Mouse (Mus musculus) mesoderm, embryonic 11.5 days (tissue): Measurements from ENCODE around the gene 1810010D01Rik.

Experiments used
- DNase-seq: peaks from one replicate; pipeline ENCODE4 v3.0.0-alpha.2; 2012; ENCODE audit warnings: low read depth, low spot score

Gene 1810010D01Rik

GRCm38 (mm10) chr7:145208006-145208405 is at the start of gene 1810010D01Rik:
Gene 1810010D01Rik, minus strand, starts transcription at chr7:145208119.
- no peak for DNase-seq

- DNase-seq = no peak
These were observed 48.2 kb upstream of the 1810010D01Rik start for GRCm38 (mm10) chr7:145256092-145256491.

GRCm38 (mm10) chr7:145253986-145254630 is 46.2 kb upstream of the 1810010D01Rik start:
- no peak for DNase-seq

GRCm38 (mm10) chr7:145252715-145253476 is 45.0 kb upstream of the 1810010D01Rik start:
- peak; percentile 76 for DNase-seq

GRCm38 (mm10) chr7:145250225-145250624 is 42.3 kb upstream of the 1810010D01Rik start:
- no peak for DNase-seq

GRCm38 (mm10) chr7:145248911-145249310 is 41.0 kb upstream of the 1810010D01Rik start:
- no peak for DNase-seq

GRCm38 (mm10) chr7:145242851-145243712 is 35.2 kb upstream of the 1810010D01Rik start:
- DNase-seq = peak; percentile 75

GRCm38 (mm10) chr7:145242028-145242427 is 34.1 kb upstream of the 1810010D01Rik start:
- no peak for DNase-seq

GRCm38 (mm10) chr7:145240929-145241328 is 33.0 kb upstream of the 1810010D01Rik start:
- DNase-seq = no peak

GRCm38 (mm10) chr7:145239736-145240505 is 32.0 kb upstream of the 1810010D01Rik start:
- no peak for DNase-seq

- no peak for DNase-seq
These were observed 31.2 kb upstream of the 1810010D01Rik start for GRCm38 (mm10) chr7:145239145-145239544.

GRCm38 (mm10) chr7:145234841-145235790 is 27.2 kb upstream of the 1810010D01Rik start:
- DNase-seq = no peak

GRCm38 (mm10) chr7:145231659-145232058 is 23.7 kb upstream of the 1810010D01Rik start:
- no peak for DNase-seq

GRCm38 (mm10) chr7:145226641-145227040 is 18.7 kb upstream of the 1810010D01Rik start:
- DNase-seq = no peak

GRCm38 (mm10) chr7:145225626-145226025 is 17.7 kb upstream of the 1810010D01Rik start:
- no peak for DNase-seq

GRCm38 (mm10) chr7:145221841-145222689 is 14.1 kb upstream of the 1810010D01Rik start:
- peak; percentile 47 for DNase-seq

- DNase-seq = no peak
These were observed 13.4 kb upstream of the 1810010D01Rik start for GRCm38 (mm10) chr7:145221346-145221745.

- no peak for DNase-seq
These were observed 11.5 kb upstream of the 1810010D01Rik start for GRCm38 (mm10) chr7:145219420-145219831.

GRCm38 (mm10) chr7:145216591-145216990 is 8.7 kb upstream of the 1810010D01Rik start:
- no peak for DNase-seq
